Comparison of ENCODE assay signal across 13 mouse cellular contexts in the genomic region with DNA sequence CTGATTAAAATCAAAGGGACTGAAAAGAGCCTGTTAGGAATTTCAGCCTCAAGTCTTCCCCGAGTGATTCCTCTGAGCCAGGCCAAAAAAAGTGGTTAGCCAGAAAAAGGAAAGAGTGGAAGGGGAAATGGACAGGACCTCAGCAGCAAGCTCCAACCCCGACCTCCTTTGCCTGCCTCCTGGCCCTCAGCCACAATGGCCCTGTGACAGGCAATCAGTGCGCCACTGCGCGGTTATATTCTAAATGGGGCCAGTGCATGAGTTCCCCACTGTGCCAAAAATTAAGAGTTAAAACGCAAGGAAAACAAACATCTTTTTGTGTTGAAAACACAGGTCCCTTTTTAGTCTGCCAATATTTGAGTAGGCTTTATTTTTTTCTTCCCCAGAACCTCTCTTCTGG.
A peak's percentile ranks its signal among the peaks of the same experiment; 100 is the strongest.
DNase-seq lines count a peak whose midpoint lies in the region; ATAC-seq lines count a peak whose summit lies in the region.
"Had no signal": no experiment of that assay in that cellular context is flagged by ENCODE, and none has a peak within 500 bp of the region (broad histone marks: within the 10 kb centered on the region; RNA-seq: fewer than 3 reads in every experiment).

No protein-coding gene starts in this region.

- intact Hi-C loops in gastrocnemius, postnatal 14 days (cut with DNase I; ENCODE audit: low total_unique reads), result no loop called here

- peaks cover 38% of the 10 kb centered on the region for H3K4me1 ChIP-seq in embryonic facial prominence, embryonic 13.5 days

- H3K9ac ChIP-seq in embryonic facial prominence, embryonic 13.5 days, result no peak overlapping the region
- H3K9ac ChIP-seq: heart, embryonic 15.5 days had no signal

- ATAC-seq in embryonic facial prominence, embryonic 13.5 days (ENCODE audit: insufficient number of reproducible peaks, insufficient read depth, low FRiP score, low TSS enrichment, low read depth), result no peak
- ATAC-seq in activated CD4-positive, CD25-positive, alpha-beta regulatory T cell, adult 4 months, result no peak
- ATAC-seq: intestine, postnatal 0 days had no signal

- no peak overlapping the region for H3K4me3 ChIP-seq in embryonic facial prominence, embryonic 13.5 days
- H3K4me3 ChIP-seq: heart, embryonic 15.5 days had no signal

- no peaks in the 10 kb centered on the region for H3K36me3 ChIP-seq in embryonic facial prominence, embryonic 13.5 days
- H3K36me3 ChIP-seq: heart, embryonic 15.5 days had no signal

- no peaks in the 10 kb centered on the region for H3K27me3 ChIP-seq in embryonic facial prominence, embryonic 13.5 days
- H3K27me3 ChIP-seq: heart, embryonic 15.5 days had no signal

- peak; percentile 7 for DNase-seq in gastrocnemius, adult 18-20 months (ENCODE audit: low spot score)
- DNase-seq in gastrocnemius, postnatal 14 days, result no peak
- DNase-seq in layer of hippocampus, postnatal 10 days (ENCODE audit: low spot score in 2 of 2), result peak; percentile 42 to 61
- no peak for DNase-seq in layer of hippocampus, adult 18-20 months (ENCODE audit: low spot score in 2 of 2)
- peak; percentile 9 for DNase-seq in Muller cell, postnatal 12 days (ENCODE audit: inconsistent ontology term)
- no peak for DNase-seq in spleen, adult 18-20 months
- DNase-seq: cerebellum, adult 9-10 months; thymus, postnatal 4 days had no signal

- 26% methylated on average over 6 of the region's 6 CpGs for WGBS in embryonic facial prominence, embryonic 13.5 days

- no peak overlapping the region for H3K4me2 ChIP-seq in embryonic facial prominence, embryonic 13.5 days
- H3K4me2 ChIP-seq: heart, embryonic 15.5 days had no signal

- H3K9me3 ChIP-seq in embryonic facial prominence, embryonic 13.5 days, result no peaks in the 10 kb centered on the region
- H3K9me3 ChIP-seq: heart, embryonic 15.5 days had no signal

- H3K27ac ChIP-seq in embryonic facial prominence, embryonic 13.5 days, result peak overlapping the region; percentile 57; the same call in 1 of the 2 replicates
- H3K27ac ChIP-seq: heart, embryonic 15.5 days; macrophage had no signal

Comparison
In these comparisons a context has a peak if more than half of its experiments do, and no peak if none do; other contexts are left out.
1. DNase-seq: peak in gastrocnemius, adult 18-20 months (single experiment), layer of hippocampus, postnatal 10 days (2 of 2) and Muller cell, postnatal 12 days (single experiment); none in gastrocnemius, postnatal 14 days (single experiment), layer of hippocampus, adult 18-20 months (0 of 2) and spleen, adult 18-20 months (0 of 2).